Mouse (Mus musculus) limb, embryonic 14.5 days (tissue): Measurements from ENCODE around the gene Ccdc65. TPM values are rescaled to one million over a fixed set of nuclear protein-coding genes. Genes with fewer than 3 reads are reported as not detected.
A peak's percentile ranks its signal among the peaks of the same experiment; 100 is the strongest.

ENCODE experiments used
- ATAC-seq: fragments of 200-750 bp; cut with Nextera tagmentation; 2 replicates; pipeline ENCODE4 v1.8.0; 2017; ENCODE audit warnings: low read depth, moderate number of reproducible peaks, moderate TSS enrichment; ENCODE audit not compliant: low FRiP score
- DNase-seq: peaks from one replicate; pipeline ENCODE4 v3.0.0-alpha.2; 2015; ENCODE audit warnings: low spot score
- H3K27ac ChIP-seq: fragments of 300-500 bp; sonication (generic); replicated peaks from 2 replicates; pipeline ENCODE4 v1.5.1; 2014; ENCODE audit warnings: low read depth, mild to moderate bottlenecking, low read length, moderate library complexity, mixed read lengths
- H3K27me3 ChIP-seq: fragments of 300-500 bp; sonication (generic); 2 replicates; pipeline ENCODE4 v1.6.1; 2014; ENCODE audit warnings: low read length, mixed read lengths; ENCODE audit not compliant: control insufficient read depth, insufficient read depth
- H3K36me3 ChIP-seq: fragments of 300-500 bp; sonication (generic); 2 replicates; pipeline ENCODE4 v1.6.1; 2014; ENCODE audit warnings: mild to moderate bottlenecking, low read length, moderate library complexity, mixed read lengths; ENCODE audit not compliant: control insufficient read depth, insufficient read depth
- H3K4me1 ChIP-seq: fragments of 300-500 bp; sonication (generic); 2 replicates; pipeline ENCODE4 v1.6.1; 2014; ENCODE audit warnings: antibody characterized with exemption, low read length, mixed read lengths; ENCODE audit not compliant: control insufficient read depth, insufficient read depth
- H3K4me2 ChIP-seq: fragments of 300-500 bp; sonication (generic); replicated peaks from 2 replicates; pipeline ENCODE4 v1.6.1; 2014; ENCODE audit warnings: low read depth, mild to moderate bottlenecking, low read length, moderate library complexity; ENCODE audit not compliant: severe bottlenecking
- H3K4me3 ChIP-seq: fragments of 300-500 bp; sonication (generic); replicated peaks from 2 replicates; pipeline ENCODE4 v1.5.1; 2014; ENCODE audit warnings: low read length
- H3K9ac ChIP-seq: fragments of 300-500 bp; sonication (generic); 2 replicates; pipeline ENCODE4 v1.6.1; 2014; ENCODE audit warnings: mild to moderate bottlenecking, low read depth, low read length, moderate library complexity; ENCODE audit not compliant: severe bottlenecking
- H3K9me3 ChIP-seq: fragments of 300-500 bp; sonication (generic); 2 replicates; pipeline ENCODE4 v1.6.1; 2016; ENCODE audit warnings: low read length; ENCODE audit not compliant: control insufficient read depth
- POLR2A ChIP-seq: fragments of 200-500 bp; IDR thresholded peaks from 2 replicates; pipeline ENCODE4 v1.8.0; 2012; ENCODE audit warnings: inconsistent platforms, mild to moderate bottlenecking, moderate library complexity, borderline replicate concordance; ENCODE audit not compliant: insufficient read depth, insufficient read length; ENCODE audit errors: extremely low read depth
- WGBS: fragments of 180-500 bp; shearing (Covaris S2); extraction: QIAGEN DNeasy Blood & Tissue Kit; methylation state at CpG from one replicate; pipeline ENCODE4 v1.1.7; 2014; 5-methylcytosine and 5-hydroxymethylcytosine counted together
- polyA plus RNA-seq, 2 experiments: library from polyadenylated mRNA; depleted of rRNA in 1 of 2; stranded (reverse) in 1 of 2; unstranded in 1 of 2; fragments of >200 nt; fragmentation: Nextera tagmentation in 1 of 2; extraction: Ambion mirVana in 1 of 2; gene quantifications; 2 replicates each; pipeline versions ENCODE4 v1.2.1 to v1.2.3; 2012 to 2014

Gene Ccdc65
- polyA plus RNA-seq, 2 experiments: 0.48 to 0.87 TPM

GRCm38 (mm10) chr15:98747296-98747695 is 39.3 kb downstream of the Ccdc65 start:
- no peak for DNase-seq
- H3K9me3 ChIP-seq: no peaks in the 10 kb centered on the region
- H3K9ac ChIP-seq: no peak overlapping the region
- no peak overlapping the region for H3K27ac ChIP-seq
- ATAC-seq: no peak
- WGBS: 86% methylated on average over 6 of the region's 6 CpGs
- H3K4me1 ChIP-seq: no peaks in the 10 kb centered on the region
- H3K4me3 ChIP-seq: no peak overlapping the region
- H3K27me3 ChIP-seq: no peaks in the 10 kb centered on the region
- no peak overlapping the region for H3K4me2 ChIP-seq
- TF ChIP-seq POLR2A: no peak
- peaks cover 8% of the 10 kb centered on the region for H3K36me3 ChIP-seq

- no peaks in the 10 kb centered on the region for H3K4me1 ChIP-seq
- no peak overlapping the region for H3K4me3 ChIP-seq
- 97% methylated on average over 2 of the region's 2 CpGs for WGBS
- H3K4me2 ChIP-seq: no peak overlapping the region
- H3K27ac ChIP-seq: no peak overlapping the region
- no peaks in the 10 kb centered on the region for H3K27me3 ChIP-seq
- H3K9ac ChIP-seq: no peak overlapping the region
- ATAC-seq (no peak), DNase-seq (no peak)
- peaks cover 4% of the 10 kb centered on the region for H3K36me3 ChIP-seq
- H3K9me3 ChIP-seq: no peaks in the 10 kb centered on the region
- no peak for TF ChIP-seq POLR2A
These were observed 41.1 kb downstream of the Ccdc65 start for GRCm38 (mm10) chr15:98749093-98749492.

GRCm38 (mm10) chr15:98753021-98753423 is 45.0 kb downstream of the Ccdc65 start:
- H3K27ac ChIP-seq: no peak overlapping the region
- no peaks in the 10 kb centered on the region for H3K27me3 ChIP-seq
- no peak overlapping the region for H3K4me2 ChIP-seq
- no peaks in the 10 kb centered on the region for H3K4me1 ChIP-seq
- H3K36me3 ChIP-seq: peaks cover 7% of the 10 kb centered on the region
- DNase-seq: no peak
- H3K9ac ChIP-seq: no peak overlapping the region
- no peak for TF ChIP-seq POLR2A
- no peak for ATAC-seq
- WGBS: 71% methylated on average over 8 of the region's 8 CpGs
- H3K9me3 ChIP-seq: no peaks in the 10 kb centered on the region
- H3K4me3 ChIP-seq: no peak overlapping the region

GRCm38 (mm10) chr15:98754125-98754524 is 46.1 kb downstream of the Ccdc65 start:
- no peaks in the 10 kb centered on the region for H3K27me3 ChIP-seq
- no peak overlapping the region for H3K9ac ChIP-seq
- H3K4me2 ChIP-seq: no peak overlapping the region
- DNase-seq (no peak), ATAC-seq (no peak)
- H3K27ac ChIP-seq: no peak overlapping the region
- no peaks in the 10 kb centered on the region for H3K4me1 ChIP-seq
- 88% methylated on average over 2 of the region's 2 CpGs for WGBS
- H3K9me3 ChIP-seq: no peaks in the 10 kb centered on the region
- H3K4me3 ChIP-seq: no peak overlapping the region
- TF ChIP-seq POLR2A: no peak
- peaks cover 13% of the 10 kb centered on the region for H3K36me3 ChIP-seq

DNA sequence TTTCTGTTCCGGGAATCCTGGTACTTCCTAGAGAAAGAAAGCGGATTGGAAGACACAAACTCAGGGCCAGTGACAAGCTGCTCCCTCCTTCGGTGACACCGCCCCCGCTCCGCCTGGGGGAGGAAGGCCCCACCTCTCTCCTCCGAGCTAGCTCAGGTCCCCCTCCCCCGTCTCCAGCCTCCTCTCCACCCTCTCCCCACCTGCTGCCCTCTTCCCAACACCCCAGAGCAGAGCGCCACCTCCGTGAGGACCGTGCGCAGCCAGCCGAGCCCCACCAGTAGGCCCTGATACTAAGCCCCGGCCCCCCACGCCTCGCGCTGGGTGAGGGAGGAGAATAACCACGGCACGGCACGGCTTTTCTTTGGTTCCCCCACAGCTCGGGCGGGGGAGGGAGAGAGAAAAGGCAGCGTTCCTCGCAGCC is 54.2 kb downstream of the Ccdc65 start:
- peak; percentile 73 for ATAC-seq
- Histone ChIP-seq H3K4me3 (peak overlapping the region; percentile 95), H3K27me3 (no peaks in the 10 kb centered on the region), H3K4me1 (peaks cover 10% of the 10 kb centered on the region), H3K27ac (peak overlapping the region; percentile 77), H3K36me3 (peaks cover 18% of the 10 kb centered on the region; the same call in 1 of the 2 replicates), H3K9ac (peak overlapping the region; percentile 84), H3K9me3 (no peaks in the 10 kb centered on the region), H3K4me2 (peak overlapping the region; percentile 79)
- peak; percentile 79 for DNase-seq
- WGBS: 3% methylated on average over 22 of the region's 24 CpGs
- no peak for TF ChIP-seq POLR2A
